Mouse (Mus musculus): ENCODE results near the gene Hbq1b.
"Not testable (repeated sequence)": the region's sequence is repeated elsewhere in the genome, so short reads cannot be mapped to it uniquely, and the experiment has no call there.

DNA sequence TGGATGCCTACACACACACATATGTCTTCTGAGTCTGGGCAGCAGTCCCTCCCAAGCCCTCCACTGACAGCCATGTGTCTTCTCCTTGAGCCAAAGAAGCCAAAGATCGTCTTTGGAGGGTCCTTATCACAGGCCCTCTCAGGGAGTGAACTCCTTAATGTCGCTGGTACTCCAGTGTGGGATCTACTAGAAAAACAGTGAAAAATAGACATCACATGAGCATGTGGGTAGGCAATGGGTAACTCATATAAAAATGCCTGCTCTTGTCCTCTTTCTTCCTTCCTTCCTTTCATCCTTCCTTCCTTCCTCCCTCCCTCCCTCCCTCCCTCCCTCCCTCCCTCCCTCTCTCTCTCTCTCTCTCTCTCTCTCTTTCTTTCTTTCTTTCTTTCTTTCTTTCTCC is 10.7 kb downstream of the Hbq1b start:
- not testable (repeated sequence) for TF ChIP-seq POLR2A, CTCF (IDR thresholded peaks at IDR 0.05; ENCODE audit: insufficient read depth, low read depth, low read length)

Data from olfactory bulb, adult 2 months (tissue).